Mouse (Mus musculus) kidney, adult 2 months (tissue): Measurements from ENCODE around the gene Myo9b.

Experiments
- CTCF ChIP-seq: fragments of 200-500 bp; conservative IDR thresholded peaks from 2 replicates; pipeline ENCODE4 v1.5.1; 2011; ENCODE audit warnings: low read depth, mild to moderate bottlenecking, control low read depth, low read length, moderate library complexity, mixed read lengths; ENCODE audit not compliant: insufficient read depth, insufficient read length
- POLR2A ChIP-seq: fragments of 200-500 bp; IDR thresholded peaks from one replicate; pipeline ENCODE4 v1.6.1; 2011; ENCODE audit warnings: low read depth, low read length, control low read depth

GRCm38 (mm10) chr8:71367529-71368176, 95.1 kb downstream of the Myo9b start:
- TF ChIP-seq CTCF (no peak), POLR2A (no peak)
